Mouse (Mus musculus) kidney, embryonic 14.5 days (tissue): ENCODE results near the gene I830077J02Rik. TPM values are rescaled to one million over a fixed set of nuclear protein-coding genes. Genes with fewer than 3 reads are reported as not detected.
A peak's percentile ranks its signal among the peaks of the same experiment; 100 is the strongest.

ENCODE experiments used
- ATAC-seq: fragments of 200-750 bp; cut with Nextera tagmentation; 2 replicates; pipeline ENCODE4 v1.8.0; 2017; ENCODE audit warnings: moderate number of reproducible peaks, mild to moderate bottlenecking, moderate TSS enrichment, moderate library complexity; ENCODE audit not compliant: low FRiP score, low TSS enrichment
- H3K27ac ChIP-seq: fragments of 300-500 bp; sonication (generic); 2 replicates; pipeline ENCODE4 v1.5.1; 2014; ENCODE audit warnings: low read depth, mild to moderate bottlenecking, low read length, moderate library complexity, mixed read lengths
- H3K27me3 ChIP-seq: fragments of 300-500 bp; sonication (generic); 2 replicates; pipeline ENCODE4 v1.6.1; 2014; ENCODE audit warnings: mild to moderate bottlenecking, low read length; ENCODE audit not compliant: control insufficient read depth, insufficient read depth
- H3K36me3 ChIP-seq: fragments of 300-500 bp; sonication (generic); 2 replicates; pipeline ENCODE4 v1.6.1; 2014; ENCODE audit warnings: low read length, mixed read lengths; ENCODE audit not compliant: control insufficient read depth, insufficient read depth
- H3K4me1 ChIP-seq: fragments of 300-500 bp; sonication (generic); 2 replicates; pipeline ENCODE4 v1.6.1; 2014; ENCODE audit warnings: low read length, mixed read lengths; ENCODE audit not compliant: control insufficient read depth, insufficient read depth
- H3K4me2 ChIP-seq: fragments of 300-500 bp; sonication (generic); replicated peaks from 2 replicates; pipeline ENCODE4 v1.6.1; 2014; ENCODE audit warnings: low read depth, mild to moderate bottlenecking, low read length
- H3K4me3 ChIP-seq: fragments of 300-500 bp; sonication (generic); 2 replicates; pipeline ENCODE4 v1.5.1; 2014; ENCODE audit warnings: mild to moderate bottlenecking, low read length
- H3K9ac ChIP-seq: fragments of 300-500 bp; sonication (generic); 2 replicates; pipeline ENCODE4 v1.6.1; 2014; ENCODE audit warnings: low read depth, mild to moderate bottlenecking, low read length, moderate library complexity
- H3K9me3 ChIP-seq: fragments of 300-500 bp; sonication (generic); 2 replicates; pipeline ENCODE4 v1.6.1; 2016; ENCODE audit warnings: low read length; ENCODE audit not compliant: control insufficient read depth
- WGBS: fragments of 180-500 bp; shearing (Covaris S2); extraction: QIAGEN DNeasy Blood & Tissue Kit; methylation state at CpG from one replicate; pipeline ENCODE4 v1.1.7; 2014; 5-methylcytosine and 5-hydroxymethylcytosine counted together
- polyA plus RNA-seq: library from polyadenylated mRNA; unstranded; fragments of >200 nt; fragmentation: Nextera tagmentation; extraction: Ambion mirVana; gene quantifications from 2 replicates; pipeline ENCODE4 v1.2.1, GENCODE M21; 2014

I830077J02Rik gene
- polyA plus RNA-seq: 0.64 and 0.70 TPM in 2 replicates

- Histone ChIP-seq H3K4me2 (no peak within 1 kb of the TSS), H3K27ac (no peak within 1 kb of the TSS), H3K36me3 (no peaks in the 10 kb centered on the region), H3K4me1 (no peaks in the 10 kb centered on the region), H3K9ac (no peak within 1 kb of the TSS), H3K27me3 (no peaks in the 10 kb centered on the region), H3K9me3 (no peaks in the 10 kb centered on the region), H3K4me3 (no peak within 1 kb of the TSS)
- ATAC-seq: no peak
- 68% methylated on average over 8 of the region's 8 CpGs for WGBS
Observed at GRCm38 (mm10) chr3:105932240-105933071, at the start of gene I830077J02Rik. I830077J02Rik (minus strand) TSS chr3:105932664.

GRCm38 (mm10) chr3:105974174-105974573 lies 41.7 kb upstream of the I830077J02Rik start:
- 86% methylated on average over 2 of the region's 2 CpGs for WGBS
- H3K27ac ChIP-seq: no peak overlapping the region
- no peaks in the 10 kb centered on the region for H3K9me3 ChIP-seq

GRCm38 (mm10) chr3:105973411-105973810 lies 40.9 kb upstream of the I830077J02Rik start, which contains the start of gene Ovgp1:
Ovgp1 (plus strand) TSS chr3:105973711.
- Histone ChIP-seq H3K9ac (no peak within 1 kb of the TSS), H3K9me3 (no peaks in the 10 kb centered on the region), H3K27me3 (no peaks in the 10 kb centered on the region), H3K4me2 (no peak within 1 kb of the TSS), H3K27ac (no peak within 1 kb of the TSS), H3K4me1 (no peaks in the 10 kb centered on the region), H3K4me3 (no peak within 1 kb of the TSS), H3K36me3 (peaks cover 21% of the 10 kb centered on the region)
- no peak for ATAC-seq
- WGBS: 66% methylated on average over 3 of the region's 3 CpGs

More at GRCm38 (mm10) chr3:105974174-105974573, 41.7 kb upstream of the I830077J02Rik start:
- Histone ChIP-seq H3K4me3 (no peak overlapping the region), H3K36me3 (peaks cover 13% of the 10 kb centered on the region), H3K4me2 (no peak overlapping the region), H3K9ac (no peak overlapping the region), H3K27me3 (no peaks in the 10 kb centered on the region), H3K4me1 (no peaks in the 10 kb centered on the region)
- ATAC-seq: no peak

GRCm38 (mm10) chr3:105971831-105972446 lies 39.5 kb upstream of the I830077J02Rik start:
- Histone ChIP-seq H3K27me3 (no peaks in the 10 kb centered on the region), H3K4me3 (no peak overlapping the region), H3K4me2 (no peak overlapping the region), H3K4me1 (no peaks in the 10 kb centered on the region), H3K36me3 (peaks cover 36% of the 10 kb centered on the region), H3K27ac (no peak overlapping the region), H3K9ac (no peak overlapping the region), H3K9me3 (no peaks in the 10 kb centered on the region)
- no peak; the same call in 1 of the 2 replicates for ATAC-seq
- 85% methylated on average over 5 of the region's 5 CpGs for WGBS

DNA sequence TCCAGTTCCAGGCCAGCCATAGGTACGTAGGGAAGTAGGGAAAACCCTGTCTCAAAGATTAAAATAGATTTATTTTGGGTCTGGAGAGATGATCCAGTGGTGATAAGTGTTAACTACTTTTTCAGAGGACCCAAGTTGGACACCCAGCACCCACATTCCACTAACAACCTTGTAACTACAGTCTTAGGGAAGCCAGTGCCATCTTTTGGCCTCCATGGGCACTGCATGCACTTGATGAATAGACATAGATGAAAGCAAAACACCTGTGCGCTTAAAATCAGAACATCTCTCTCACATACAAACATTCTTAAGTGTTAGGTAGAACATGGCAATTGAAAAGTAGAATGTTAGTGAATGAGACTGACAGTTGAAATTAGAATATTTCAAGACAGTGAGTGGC lies 28.2 kb upstream of the I830077J02Rik start:
- H3K36me3 ChIP-seq: peaks cover 58% of the 10 kb centered on the region
- no peak overlapping the region for H3K27ac ChIP-seq
- no peaks in the 10 kb centered on the region for H3K9me3 ChIP-seq
- H3K9ac ChIP-seq: no peak overlapping the region
- H3K4me3 ChIP-seq: peak overlapping the region; percentile 91; the same call in 1 of the 2 replicates
- 94% methylated on average over 2 of the region's 2 CpGs for whole genome bisulfite sequencing
- H3K4me1 ChIP-seq: peaks cover 18% of the 10 kb centered on the region
- H3K4me2 ChIP-seq: peak overlapping the region; percentile 79
- ATAC-seq: no peak
- H3K27me3 ChIP-seq: no peaks in the 10 kb centered on the region

DNA sequence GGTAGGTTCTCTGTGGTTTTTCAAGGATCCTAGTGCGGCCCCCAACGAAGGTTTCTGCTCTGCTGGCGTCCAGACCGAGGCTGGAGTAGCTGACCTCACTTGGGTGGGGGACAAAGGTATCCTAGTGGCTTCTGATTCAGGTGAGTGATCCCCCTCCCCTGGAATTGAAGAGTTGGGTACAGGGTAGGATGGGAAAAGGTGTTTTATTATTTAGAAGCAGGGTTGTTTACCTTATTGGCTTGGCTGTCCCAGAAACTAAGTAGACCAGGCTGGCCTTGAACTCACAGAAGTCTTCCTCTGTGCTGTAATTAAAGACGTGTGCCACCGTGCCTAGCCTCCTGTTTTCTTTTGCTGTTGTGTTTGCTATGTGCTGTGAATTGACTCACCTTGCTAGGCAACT lies 27.5 kb upstream of the I830077J02Rik start, which contains the start of gene Atp5f1:
Atp5f1 (minus strand) TSS at position 101 of the 400 bp plus-strand sequence.
- 5% methylated on average over 6 of the region's 6 CpGs for WGBS
- H3K4me1 ChIP-seq: peaks cover 18% of the 10 kb centered on the region
- peak within 1 kb of the TSS; percentile 91 for H3K4me3 ChIP-seq
- peak; percentile 19 for ATAC-seq
- peak within 1 kb of the TSS; percentile 94 for H3K9ac ChIP-seq
- peak within 1 kb of the TSS; percentile 79 for H3K4me2 ChIP-seq
- no peaks in the 10 kb centered on the region for H3K9me3 ChIP-seq
- H3K27ac ChIP-seq: peak within 1 kb of the TSS; percentile 73; the same call in 1 of the 2 replicates
- peaks cover 56% of the 10 kb centered on the region for H3K36me3 ChIP-seq
- no peaks in the 10 kb centered on the region for H3K27me3 ChIP-seq

DNA sequence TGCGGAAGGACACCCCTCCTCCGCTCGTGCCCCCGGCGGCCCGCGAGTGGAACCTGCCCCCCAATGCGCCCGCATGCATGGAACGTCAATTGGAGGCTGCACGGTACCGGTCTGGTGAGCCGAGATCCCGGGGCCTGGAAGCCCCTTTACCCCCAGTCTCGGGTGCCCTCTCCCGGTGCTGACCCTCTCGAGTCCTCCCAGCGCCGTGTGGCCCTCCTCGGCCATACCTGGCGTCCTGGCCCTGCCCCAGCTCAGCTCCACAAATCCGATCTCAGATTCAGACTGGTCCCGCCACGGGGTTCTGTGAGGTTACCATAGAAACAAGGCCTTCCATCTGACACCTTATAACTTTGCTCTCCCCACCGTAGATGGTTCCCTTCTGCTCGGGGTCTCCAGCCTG lies 27.1 kb upstream of the I830077J02Rik start:
- ATAC-seq: peak; percentile 78
- H3K27me3 ChIP-seq: no peaks in the 10 kb centered on the region
- H3K4me2 ChIP-seq: peak overlapping the region; percentile 79
- peaks cover 56% of the 10 kb centered on the region for H3K36me3 ChIP-seq
- WGBS: under 1% methylated on average over 26 of the region's 26 CpGs
- peaks cover 18% of the 10 kb centered on the region for H3K4me1 ChIP-seq
- H3K9me3 ChIP-seq: no peaks in the 10 kb centered on the region
- peak overlapping the region; percentile 91 for H3K4me3 ChIP-seq
- H3K9ac ChIP-seq: peak overlapping the region; percentile 94
- H3K27ac ChIP-seq: peak overlapping the region; percentile 19; the same call in 1 of the 2 replicates

DNA sequence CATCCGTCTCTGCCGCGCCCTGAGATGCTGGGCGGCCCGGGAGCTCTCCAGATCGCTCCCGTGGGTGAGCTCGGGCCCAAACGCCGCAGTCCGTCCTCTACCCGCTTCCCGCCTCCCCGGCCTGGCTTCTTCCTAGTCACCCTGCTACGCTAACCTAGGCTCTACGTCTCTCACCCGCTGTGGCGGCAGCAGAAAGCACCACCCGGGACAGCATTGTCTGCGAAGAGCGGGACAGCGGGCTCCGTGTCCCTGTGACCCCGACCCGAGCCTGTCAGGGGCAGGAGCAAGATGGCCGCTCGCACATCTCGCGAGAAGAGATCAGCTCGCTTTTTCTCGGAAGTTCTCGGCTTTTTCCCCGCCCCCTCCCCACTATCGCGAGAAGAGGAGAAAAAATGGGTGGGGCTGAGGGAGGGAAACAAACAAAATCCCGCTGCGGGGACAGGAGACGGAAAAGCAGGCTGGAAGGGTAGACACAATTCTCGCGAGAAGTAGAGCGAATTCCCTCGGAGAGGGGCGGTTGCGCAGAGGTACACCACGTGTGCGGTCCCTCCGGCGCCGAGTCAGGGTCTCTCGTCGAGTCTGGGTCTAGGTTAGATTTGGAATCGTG lies 26.6 kb upstream of the I830077J02Rik start, which contains the start of gene Wdr77:
Wdr77 (plus strand) TSS at position 396 of the 607 bp plus-strand sequence.
- peak within 1 kb of the TSS; percentile 91 for H3K4me3 ChIP-seq
- ATAC-seq: peak; percentile 97
- H3K9me3 ChIP-seq: no peaks in the 10 kb centered on the region
- H3K27me3 ChIP-seq: no peaks in the 10 kb centered on the region
- H3K27ac ChIP-seq: peak within 1 kb of the TSS; percentile 73; the same call in 1 of the 2 replicates
- peaks cover 18% of the 10 kb centered on the region for H3K4me1 ChIP-seq
- peak within 1 kb of the TSS; percentile 79 for H3K4me2 ChIP-seq
- H3K36me3 ChIP-seq: peaks cover 56% of the 10 kb centered on the region
- peak within 1 kb of the TSS; percentile 94 for H3K9ac ChIP-seq
- under 1% methylated on average over 52 of the region's 52 CpGs for WGBS
